Mouse (Mus musculus) hindbrain, embryonic 10.5 days (tissue): Measurements from ENCODE around the gene Socs5. TPM values are rescaled to one million over a fixed set of nuclear protein-coding genes. Genes with fewer than 3 reads are reported as not detected.

ENCODE experiments used
- DNase-seq: peaks from one replicate; pipeline ENCODE4 v3.0.0-alpha.2; 2017; ENCODE audit warnings: low spot score
- H3K27ac ChIP-seq: fragments of 300-500 bp; sonication (generic); 2 replicates; pipeline ENCODE4 v1.5.1; 2016; ENCODE audit warnings: mild to moderate bottlenecking, moderate library complexity
- H3K27me3 ChIP-seq: fragments of 300-500 bp; sonication (generic); 2 replicates; pipeline ENCODE4 v1.6.1; 2016; ENCODE audit warnings: mild to moderate bottlenecking; ENCODE audit not compliant: poor library complexity, insufficient read depth, severe bottlenecking
- H3K36me3 ChIP-seq: fragments of 300-500 bp; sonication (generic); 2 replicates; pipeline ENCODE4 v1.6.1; 2016; ENCODE audit warnings: mild to moderate bottlenecking, moderate library complexity
- H3K4me1 ChIP-seq: fragments of 300-500 bp; sonication (generic); replicated peaks from 2 replicates; pipeline ENCODE4 v1.6.1; 2016; ENCODE audit warnings: mild to moderate bottlenecking
- H3K4me3 ChIP-seq: fragments of 300-500 bp; sonication (generic); 2 replicates; pipeline ENCODE4 v1.5.1; 2016; ENCODE audit warnings: mild to moderate bottlenecking, moderate library complexity
- H3K9me3 ChIP-seq: fragments of 300-500 bp; sonication (generic); 2 replicates; pipeline ENCODE4 v1.6.1; 2016; ENCODE audit warnings: mild to moderate bottlenecking, moderate library complexity
- WGBS: fragments of 180-500 bp; shearing (Covaris S2); methylation state at CpG from one replicate; pipeline ENCODE4 v1.1.7; 2016; 5-methylcytosine and 5-hydroxymethylcytosine counted together
- polyA plus RNA-seq: library from polyadenylated mRNA; unstranded; fragments of >200 nt; fragmentation: Nextera tagmentation; extraction: Ambion mirVana; gene quantifications from 2 replicates; pipeline ENCODE4 v1.2.1, GENCODE M21; 2016

The Socs5 gene
- polyA plus RNA-seq, 1 experiment from 2014 or later: 8.8 TPM

DNA sequence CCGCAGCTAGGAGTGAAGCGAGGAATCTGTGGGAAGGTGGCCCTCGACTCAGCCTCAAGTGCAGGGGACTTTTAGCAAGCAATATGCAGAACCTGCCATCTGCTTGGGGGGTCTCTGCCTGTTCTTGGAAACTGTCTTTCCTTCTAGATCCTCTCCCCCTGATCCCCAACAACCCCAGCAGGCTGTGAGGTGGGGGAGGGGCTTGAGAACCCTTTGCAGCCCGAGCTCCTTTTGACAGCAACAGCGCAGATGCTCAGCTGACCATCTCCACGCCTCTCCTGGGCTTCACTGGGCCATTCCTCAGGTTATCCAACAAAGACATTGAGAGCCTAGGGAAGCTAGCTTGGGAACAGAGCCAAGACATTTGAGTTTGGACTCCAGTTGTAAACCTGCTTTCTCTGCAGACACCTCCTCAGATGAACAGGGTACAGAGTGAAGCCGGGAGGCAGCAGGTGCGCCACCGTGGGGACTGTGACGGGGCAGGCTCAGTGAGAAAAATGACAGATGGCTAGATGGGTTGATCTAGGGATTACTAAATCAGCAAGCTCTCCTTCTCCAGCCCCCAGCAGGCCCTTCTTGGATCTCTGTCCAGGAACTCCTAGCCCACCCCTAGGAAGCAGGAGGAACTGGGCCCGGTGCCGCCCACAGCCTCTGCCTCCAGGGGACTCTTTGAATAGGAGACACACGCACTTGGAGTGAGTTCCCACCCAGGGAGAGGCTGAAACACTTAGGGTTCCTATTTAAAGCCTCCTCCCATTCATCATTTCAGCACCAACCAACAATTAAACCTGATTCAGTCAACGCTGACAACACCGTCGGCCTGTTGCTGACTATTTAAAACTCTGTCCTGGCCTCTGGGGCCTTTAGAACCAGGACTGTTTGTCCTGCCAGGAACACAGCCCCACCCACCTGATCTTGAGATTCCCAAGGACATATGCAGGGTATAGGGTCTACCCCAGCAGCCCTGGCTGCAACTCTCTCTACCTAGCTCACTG is 71.4 kb downstream of the Socs5 start:
- H3K27me3 ChIP-seq: no peaks in the 10 kb centered on the region
- H3K9me3 ChIP-seq: no peaks in the 10 kb centered on the region
- H3K4me1 ChIP-seq: peaks cover 10% of the 10 kb centered on the region
- WGBS: 45% methylated on average over 16 of the region's 16 CpGs
- DNase-seq: no peak
- no peak overlapping the region for H3K4me3 ChIP-seq
- H3K27ac ChIP-seq: 0 out of 2 replicates have a peak overlapping the region, but pooled peaks have one; percentile 50
- H3K36me3 ChIP-seq: no peaks in the 10 kb centered on the region

DNA sequence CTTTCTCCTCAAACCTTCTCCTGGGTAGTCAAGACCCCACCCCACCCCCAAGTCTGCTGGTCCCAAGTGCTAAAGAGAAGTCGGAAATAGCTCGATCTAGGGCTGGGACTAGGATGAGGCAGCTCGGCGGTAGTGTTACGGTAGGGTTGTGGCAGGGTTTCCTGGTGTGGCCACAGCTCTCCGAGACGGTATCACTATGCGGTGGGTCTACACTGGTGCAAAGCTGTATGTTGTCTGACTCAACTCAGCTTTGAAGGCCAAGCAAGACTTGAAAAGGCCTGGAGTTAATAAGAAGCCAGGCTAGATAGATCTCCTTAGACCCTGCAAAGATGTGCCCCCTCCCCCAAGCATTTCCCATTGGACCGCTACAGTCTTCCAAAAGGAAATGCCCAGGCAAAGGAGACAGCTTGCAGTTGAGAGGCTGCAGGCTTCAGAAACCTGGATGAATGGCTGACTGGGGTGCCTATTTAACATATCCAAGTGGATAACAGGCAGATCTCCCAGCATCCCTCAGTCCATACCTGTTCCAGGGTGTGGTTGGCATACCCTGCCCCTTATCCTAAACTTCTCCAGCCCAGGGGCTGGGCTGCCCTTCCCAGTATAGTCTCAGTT is 72.6 kb downstream of the Socs5 start:
- H3K4me1 ChIP-seq: peaks cover 11% of the 10 kb centered on the region
- whole genome bisulfite sequencing: 77% methylated on average over 9 of the region's 9 CpGs
- H3K36me3 ChIP-seq: no peaks in the 10 kb centered on the region
- H3K27ac ChIP-seq: peak overlapping the region; percentile 16; the same call in 1 of the 2 replicates
- H3K27me3 ChIP-seq: no peaks in the 10 kb centered on the region
- no peak for DNase-seq
- H3K9me3 ChIP-seq: no peaks in the 10 kb centered on the region
- H3K4me3 ChIP-seq: no peak overlapping the region

DNA sequence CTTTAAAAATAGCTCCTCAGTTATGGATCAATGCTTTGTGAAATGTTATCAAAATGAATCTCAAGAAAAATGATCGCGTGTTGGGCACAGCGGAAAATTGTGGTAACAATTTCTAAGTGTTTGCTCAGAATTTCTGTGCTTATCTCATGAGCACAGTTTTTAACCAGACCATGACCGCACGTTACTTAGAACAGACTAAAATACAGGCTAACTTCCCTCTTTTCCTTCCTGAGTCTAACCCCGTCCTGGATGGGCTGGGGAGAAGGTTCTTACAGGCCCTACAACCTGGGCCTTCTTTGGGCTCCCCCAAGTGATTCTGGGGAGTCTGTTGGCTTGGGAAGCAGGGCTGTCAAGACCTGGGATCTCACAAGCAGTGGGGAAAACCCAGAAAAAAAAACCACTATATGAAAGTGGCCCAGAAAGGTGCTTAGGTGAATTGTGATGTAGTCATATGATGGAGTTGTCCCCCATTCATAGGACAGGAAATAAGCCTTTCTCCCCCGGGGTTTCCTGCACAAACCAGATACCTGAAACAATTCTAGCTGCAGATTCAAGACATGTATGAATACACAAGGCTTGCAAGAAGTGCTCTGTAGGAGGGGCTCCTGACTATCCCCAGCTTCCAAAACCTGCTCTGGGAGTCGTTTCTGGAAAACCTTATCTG is 74.3 kb downstream of the Socs5 start:
- Histone ChIP-seq H3K36me3 (no peaks in the 10 kb centered on the region), H3K4me1 (peaks cover 29% of the 10 kb centered on the region), H3K9me3 (no peaks in the 10 kb centered on the region), H3K4me3 (no peak overlapping the region), H3K27me3 (no peaks in the 10 kb centered on the region), H3K27ac (no peak overlapping the region)
- no peak for DNase-seq
- WGBS: 92% methylated on average over 8 of the region's 8 CpGs

DNA sequence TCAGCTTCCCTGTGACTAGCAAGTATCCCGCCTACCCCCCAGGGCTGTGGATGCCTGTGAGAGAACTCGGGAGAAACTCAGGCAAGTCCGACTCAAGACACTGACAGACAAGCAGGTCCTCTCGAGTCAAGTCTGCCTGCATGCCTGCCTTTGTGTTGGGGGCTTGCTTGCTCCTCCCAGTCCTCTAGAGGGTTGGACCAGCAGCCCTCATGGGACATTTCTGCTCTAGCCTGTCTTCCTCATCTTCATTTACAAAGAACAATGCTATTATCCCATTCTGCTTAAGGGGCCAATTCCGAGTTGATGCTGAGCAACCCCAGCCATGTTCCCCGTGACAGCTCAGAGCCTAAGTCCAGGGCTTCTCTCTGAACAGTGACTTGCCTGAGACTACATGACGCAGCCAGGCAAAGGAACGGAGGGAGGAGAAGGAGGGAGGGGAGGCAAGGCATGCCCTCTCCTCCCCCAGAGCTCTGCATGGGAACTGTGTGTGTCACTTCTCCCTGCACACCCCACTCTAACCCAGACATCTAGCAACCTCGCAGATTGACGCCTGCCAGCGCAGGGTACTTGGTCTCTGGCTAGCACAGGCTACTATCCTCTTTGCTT is 78.1 kb downstream of the Socs5 start:
- no peaks in the 10 kb centered on the region for H3K9me3 ChIP-seq
- H3K27me3 ChIP-seq: no peaks in the 10 kb centered on the region
- H3K36me3 ChIP-seq: no peaks in the 10 kb centered on the region
- DNase-seq: no peak
- H3K27ac ChIP-seq: peak overlapping the region; percentile 62
- peaks cover 23% of the 10 kb centered on the region for H3K4me1 ChIP-seq
- 25% methylated on average over 11 of the region's 11 CpGs for WGBS
- H3K4me3 ChIP-seq: peak overlapping the region; percentile 18; the same call in 1 of the 2 replicates

DNA sequence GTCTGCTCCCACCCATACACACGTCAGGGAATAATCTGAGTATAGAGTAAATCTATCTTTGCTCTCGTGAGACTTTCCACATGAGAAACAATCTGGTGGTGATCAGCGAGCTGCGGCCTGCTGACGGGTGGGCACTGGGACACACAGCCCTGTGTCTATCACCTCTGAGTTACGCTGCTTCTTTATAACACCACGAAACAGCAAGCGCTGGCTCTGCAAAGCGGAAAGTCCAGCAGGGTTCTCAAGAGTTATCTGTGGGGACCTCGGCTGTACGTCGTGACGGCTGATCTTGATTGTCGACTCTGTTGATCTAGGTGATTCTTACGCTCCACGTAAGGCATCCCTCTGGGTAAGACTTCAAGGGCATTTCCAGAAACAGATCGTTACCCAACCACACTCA is 79.5 kb downstream of the Socs5 start:
- no peak overlapping the region for H3K4me3 ChIP-seq
- H3K36me3 ChIP-seq: no peaks in the 10 kb centered on the region
- WGBS: 60% methylated on average over 17 of the region's 17 CpGs
- no peak overlapping the region for H3K27ac ChIP-seq
- no peaks in the 10 kb centered on the region for H3K27me3 ChIP-seq
- no peak for DNase-seq
- no peaks in the 10 kb centered on the region for H3K9me3 ChIP-seq
- H3K4me1 ChIP-seq: peaks cover 23% of the 10 kb centered on the region

Other genes starting within 250 kb of the Socs5 start
- gene Tmem247, start 190.3 kb upstream of the Socs5 start, polyA plus RNA-seq: not detected in 2 replicates
- not detected in 2 replicates for gene Atp6v1e2, start 159.8 kb upstream of the Socs5 start, polyA plus RNA-seq
- gene Rhoq, start 144.6 kb upstream of the Socs5 start, polyA plus RNA-seq: 8.4 and 9.7 TPM in 2 replicates
- 43.4 and 50.4 TPM in 2 replicates for gene Pigf, start 82.3 kb upstream of the Socs5 start, polyA plus RNA-seq
- gene Cript, start 82.1 kb upstream of the Socs5 start, polyA plus RNA-seq: 160 and 195 TPM in 2 replicates
- gene Mcfd2, start 158.3 kb downstream of the Socs5 start, polyA plus RNA-seq: 70.1 and 73.3 TPM in 2 replicates
- gene Ttc7, start 175.2 kb downstream of the Socs5 start, polyA plus RNA-seq: 4.7 and 4.8 TPM in 2 replicates